Mouse (Mus musculus): Measurements from ENCODE around the gene Acbd4. TPM values are rescaled to one million over a fixed set of nuclear protein-coding genes. Genes with fewer than 3 reads are reported as not detected.

Acbd4 gene
- 10 to 100 TPM; 63.1 to 66.1 TPM for total RNA-seq (2021)
- long read RNA-seq, partial matches to known transcripts, result 14 of 37 reads
- long read RNA-seq, other reads (novel, unspliced or antisense), result 20 of 37 reads

- peak; percentile 61 to 74 for DNase-seq (ENCODE audit: low spot score in 2 of 2)
Measured at GRCm38 (mm10) chr11:103101481-103101865, at the start of gene Acbd4, which contains the start of gene Plcd3. TSS of gene Acbd4 (plus strand) at chr11:103101682. TSS of gene Plcd3 (minus strand) at chr11:103101658.

- DNase-seq (ENCODE audit: low spot score in 2 of 2), result no peak
Measured at GRCm38 (mm10) chr11:103052078-103052477, 49.4 kb upstream of the Acbd4 start.

GRCm38 (mm10) chr11:103053191-103054076, 48.0 kb upstream of the Acbd4 start:
- no peak for DNase-seq (ENCODE audit: low spot score in 2 of 2)

GRCm38 (mm10) chr11:103054798-103055197, 46.7 kb upstream of the Acbd4 start:
- DNase-seq (ENCODE audit: low spot score in 2 of 2), result peak; percentile 80 to 86

GRCm38 (mm10) chr11:103056636-103057035, 44.8 kb upstream of the Acbd4 start:
- no peak for DNase-seq (ENCODE audit: low spot score in 2 of 2)

- DNase-seq (ENCODE audit: low spot score in 2 of 2), result no peak
Measured at GRCm38 (mm10) chr11:103058499-103059085, 42.9 kb upstream of the Acbd4 start.

GRCm38 (mm10) chr11:103066191-103067050, 35.1 kb upstream of the Acbd4 start:
- DNase-seq (ENCODE audit: low spot score in 2 of 2), result no peak

GRCm38 (mm10) chr11:103067051-103067361, 34.5 kb upstream of the Acbd4 start:
- DNase-seq (ENCODE audit: low spot score in 2 of 2), result no peak

- DNase-seq (ENCODE audit: low spot score in 2 of 2), result no peak
Measured at GRCm38 (mm10) chr11:103067457-103068001, 34.0 kb upstream of the Acbd4 start.

- no peak for DNase-seq (ENCODE audit: low spot score in 2 of 2)
Measured at GRCm38 (mm10) chr11:103068272-103068671, 33.2 kb upstream of the Acbd4 start.

GRCm38 (mm10) chr11:103068884-103069283, 32.6 kb upstream of the Acbd4 start:
- DNase-seq (ENCODE audit: low spot score in 2 of 2), result no peak

- no peak for DNase-seq (ENCODE audit: low spot score in 2 of 2)
Measured at GRCm38 (mm10) chr11:103069731-103070130, 31.8 kb upstream of the Acbd4 start.

- no peak for DNase-seq (ENCODE audit: low spot score in 2 of 2)
Measured at GRCm38 (mm10) chr11:103070322-103070880, 31.1 kb upstream of the Acbd4 start.

- no peak for DNase-seq (ENCODE audit: low spot score in 2 of 2)
Measured at GRCm38 (mm10) chr11:103073671-103074070, 27.8 kb upstream of the Acbd4 start.

GRCm38 (mm10) chr11:103074121-103074650, 27.3 kb upstream of the Acbd4 start:
- no peak for DNase-seq (ENCODE audit: low spot score in 2 of 2)

- no peak for DNase-seq (ENCODE audit: low spot score in 2 of 2)
Measured at GRCm38 (mm10) chr11:103074796-103075323, 26.6 kb upstream of the Acbd4 start.

- no peak for DNase-seq (ENCODE audit: low spot score in 2 of 2)
Measured at GRCm38 (mm10) chr11:103076010-103076409, 25.5 kb upstream of the Acbd4 start.

GRCm38 (mm10) chr11:103076581-103076980, 24.9 kb upstream of the Acbd4 start:
- DNase-seq (ENCODE audit: low spot score in 2 of 2), result no peak

GRCm38 (mm10) chr11:103078131-103078530, 23.4 kb upstream of the Acbd4 start:
- no peak for DNase-seq (ENCODE audit: low spot score in 2 of 2)

GRCm38 (mm10) chr11:103080323-103081091, 21.0 kb upstream of the Acbd4 start:
- DNase-seq (ENCODE audit: low spot score in 2 of 2), result no peak

Data from layer of hippocampus, postnatal 10 days (tissue).